ENCODE assay signal across 21 mouse cellular contexts in genomic region chr14:40897916-40898315, GRCm38 (mm10). TPM values are rescaled to one million over a fixed set of nuclear protein-coding genes. Genes with fewer than 3 reads are reported as not detected.
A peak's percentile ranks its signal among the peaks of the same experiment; 100 is the strongest.
DNase-seq lines count a peak whose midpoint lies in the region; ATAC-seq and TF ChIP-seq lines count a peak whose summit lies in the region.
"Had no signal": no experiment of that assay in that cellular context is flagged by ENCODE, and none has a peak within 500 bp of the region (broad histone marks: within the 10 kb centered on the region; RNA-seq: fewer than 3 reads in every experiment).

No protein-coding gene starts in this region.

- TF ChIP-seq EP300 in lung, postnatal 0 days (IDR thresholded peaks at IDR 0.05), result no peak

- no peaks in the 10 kb centered on the region for H3K36me3 ChIP-seq in kidney, embryonic 16.5 days (ENCODE audit: insufficient read depth, low read length)
- no peaks in the 10 kb centered on the region for H3K36me3 ChIP-seq in lung, postnatal 0 days (ENCODE audit: insufficient read depth, low read length)
- no peaks in the 10 kb centered on the region for H3K36me3 ChIP-seq in intestine, postnatal 0 days (ENCODE audit: control insufficient read depth, insufficient read depth)
- H3K36me3 ChIP-seq: embryonic facial prominence, embryonic 15.5 days; forebrain, embryonic 10.5 days; heart, embryonic 12.5 days; hindbrain, embryonic 10.5 days had no signal

- H3K9ac ChIP-seq in kidney, embryonic 16.5 days (replicated peaks; ENCODE audit: low read length), result no peak overlapping the region
- H3K9ac ChIP-seq in lung, postnatal 0 days (replicated peaks; ENCODE audit: low read depth), result no peak overlapping the region
- H3K9ac ChIP-seq in intestine, postnatal 0 days (ENCODE audit: low read depth, low read length), result no peak overlapping the region
- H3K9ac ChIP-seq: embryonic facial prominence, embryonic 15.5 days; heart, embryonic 12.5 days; hindbrain, embryonic 14.5 days had no signal

- WGBS in kidney, embryonic 16.5 days, result 77% methylated on average over 3 of the region's 3 CpGs
- 62% methylated on average over 3 of the region's 3 CpGs for WGBS in lung, postnatal 0 days
- 40% methylated on average over 3 of the region's 3 CpGs for WGBS in intestine, postnatal 0 days

- ATAC-seq in kidney, embryonic 16.5 days (ENCODE audit: low FRiP score, low TSS enrichment), result 0 out of 2 replicates have a peak, but pooled peaks have one; percentile 12
- no peak for ATAC-seq in lung, postnatal 0 days
- peak; percentile 70 for ATAC-seq in intestine, postnatal 0 days
- ATAC-seq: forebrain, embryonic 16.5 days; Patski had no signal

- TF ChIP-seq CTCF in lung, postnatal 0 days (IDR thresholded peaks at IDR 0.05), result no peak
- no peak for TF ChIP-seq CTCF in intestine, postnatal 0 days (IDR thresholded peaks at IDR 0.05; ENCODE audit: low read depth)

- no peak for DNase-seq in kidney, adult 9 months
- peak; percentile 30 for DNase-seq in lung, postnatal 0 days (ENCODE audit: low spot score)
- DNase-seq in lung, postnatal 14 days, result no peak
- DNase-seq in yolk sac, embryonic 10.5 days (ENCODE audit: low spot score), result peak; percentile 62
- no peak for DNase-seq in embryo, embryonic 11 days
- no peak for DNase-seq in left cerebral cortex, adult 18-20 months (ENCODE audit: low spot score in 2 of 2)
- DNase-seq: adrenal gland, adult 8-10 months; adrenal gland, postnatal 36 days; cerebellum, adult 2 months; cerebellum, postnatal 10 days; gastrocnemius, postnatal 10 days had no signal

- no peaks in the 10 kb centered on the region for H3K9me3 ChIP-seq in kidney, embryonic 16.5 days (ENCODE audit: low read length)
- no peaks in the 10 kb centered on the region for H3K9me3 ChIP-seq in lung, postnatal 0 days (ENCODE audit: low read length)
- no peaks in the 10 kb centered on the region for H3K9me3 ChIP-seq in intestine, postnatal 0 days (ENCODE audit: control insufficient read depth)
- H3K9me3 ChIP-seq: embryonic facial prominence, embryonic 15.5 days; forebrain, embryonic 10.5 days; heart, embryonic 12.5 days; hindbrain, embryonic 10.5 days had no signal

- peaks cover 46% of the 10 kb centered on the region for H3K4me1 ChIP-seq in kidney, embryonic 16.5 days (ENCODE audit: insufficient read depth, low read length)
- H3K4me1 ChIP-seq in lung, postnatal 0 days (ENCODE audit: insufficient read depth, low read depth, low read length), result no peaks in the 10 kb centered on the region
- H3K4me1 ChIP-seq in intestine, postnatal 0 days (replicated peaks; ENCODE audit: control insufficient read depth, insufficient read depth, low read length), result peaks cover 2% of the 10 kb centered on the region; the same call in 1 of the 2 replicates

- no peak overlapping the region for H3K4me2 ChIP-seq in kidney, embryonic 16.5 days (replicated peaks; ENCODE audit: low read depth, low read length)
- no peak overlapping the region for H3K4me2 ChIP-seq in lung, postnatal 0 days (replicated peaks; ENCODE audit: low read depth, low read length)
- H3K4me2 ChIP-seq in intestine, postnatal 0 days (replicated peaks; ENCODE audit: low read depth), result no peak overlapping the region
- H3K4me2 ChIP-seq: embryonic facial prominence, embryonic 15.5 days; heart, embryonic 12.5 days; hindbrain, embryonic 14.5 days had no signal

- no peak overlapping the region for H3K27ac ChIP-seq in kidney, embryonic 16.5 days (ENCODE audit: low read length)
- H3K27ac ChIP-seq in lung, postnatal 0 days (ENCODE audit: low read length), result no peak overlapping the region
- H3K27ac ChIP-seq in intestine, postnatal 0 days (ENCODE audit: low read depth, low read length), result no peak overlapping the region
- H3K27ac ChIP-seq: embryonic facial prominence, embryonic 15.5 days; forebrain, embryonic 10.5 days; hindbrain, embryonic 10.5 days; hindbrain, embryonic 14.5 days had no signal

- H3K4me3 ChIP-seq in kidney, embryonic 16.5 days (ENCODE audit: low read length), result no peak overlapping the region
- no peak overlapping the region for H3K4me3 ChIP-seq in lung, postnatal 0 days (ENCODE audit: low read depth, low read length)
- no peak overlapping the region for H3K4me3 ChIP-seq in intestine, postnatal 0 days (ENCODE audit: low read depth, low read length)
- H3K4me3 ChIP-seq: embryonic facial prominence, embryonic 15.5 days; erythroblast, embryonic 14.5 days; forebrain, embryonic 10.5 days; heart, embryonic 12.5 days; hindbrain, embryonic 10.5 days had no signal

- H3K27me3 ChIP-seq in kidney, embryonic 16.5 days (ENCODE audit: insufficient read depth, low read length), result no peaks in the 10 kb centered on the region
- H3K27me3 ChIP-seq in lung, postnatal 0 days (replicated peaks; ENCODE audit: insufficient read depth, low read length), result no peaks in the 10 kb centered on the region
- no peaks in the 10 kb centered on the region for H3K27me3 ChIP-seq in intestine, postnatal 0 days (replicated peaks; ENCODE audit: control insufficient read depth, insufficient read depth, low read length)
- H3K27me3 ChIP-seq: embryonic facial prominence, embryonic 15.5 days; heart, embryonic 12.5 days; Patski had no signal

RNA-seq across cellular contexts. Expression of gene Sh2d4b, which starts 4.8 kb away (rescaled TPM):
- polyA plus RNA-seq in kidney, embryonic 16.5 days (2015; fragmentation: Nextera tagmentation; extraction: Ambion mirVana), result 0.81 and 0.99 TPM in 2 replicates
- polyA plus RNA-seq in lung, postnatal 0 days (2015; fragmentation: Nextera tagmentation; extraction: Ambion mirVana), result 0.38 and 0.58 TPM in 2 replicates
- not detected in 2 replicates for polyA plus RNA-seq in intestine, postnatal 0 days (2015; fragmentation: Nextera tagmentation; extraction: Ambion mirVana)
- 1 to 10 TPM; 3.1 to 4.4 TPM for total RNA-seq in left cerebral cortex, adult 18-20 months (2021)

Comparison
In these comparisons a context has a peak if more than half of its experiments do, and no peak if none do; other contexts are left out.
1. DNase-seq: peak in lung, postnatal 0 days (single experiment) and yolk sac, embryonic 10.5 days (single experiment); none in kidney, adult 9 months (single experiment), lung, postnatal 14 days (single experiment), embryo, embryonic 11 days (single experiment) and left cerebral cortex, adult 18-20 months (0 of 2).